Mouse (Mus musculus) lung, adult 2 months (tissue): ENCODE data around the gene Chil3.

Source experiments
- CTCF ChIP-seq: fragments of 200-500 bp; IDR thresholded peaks from 2 replicates; pipeline ENCODE4 v1.5.1; 2011; ENCODE audit warnings: mild to moderate bottlenecking, low read length, control low read depth; ENCODE audit not compliant: insufficient read depth
- POLR2A ChIP-seq: fragments of 200-500 bp; IDR thresholded peaks from 2 replicates; pipeline ENCODE4 v1.6.1; 2011; ENCODE audit warnings: low read depth, mild to moderate bottlenecking, control low read depth, low read length, borderline replicate concordance; ENCODE audit errors: extremely low read depth

DNA sequence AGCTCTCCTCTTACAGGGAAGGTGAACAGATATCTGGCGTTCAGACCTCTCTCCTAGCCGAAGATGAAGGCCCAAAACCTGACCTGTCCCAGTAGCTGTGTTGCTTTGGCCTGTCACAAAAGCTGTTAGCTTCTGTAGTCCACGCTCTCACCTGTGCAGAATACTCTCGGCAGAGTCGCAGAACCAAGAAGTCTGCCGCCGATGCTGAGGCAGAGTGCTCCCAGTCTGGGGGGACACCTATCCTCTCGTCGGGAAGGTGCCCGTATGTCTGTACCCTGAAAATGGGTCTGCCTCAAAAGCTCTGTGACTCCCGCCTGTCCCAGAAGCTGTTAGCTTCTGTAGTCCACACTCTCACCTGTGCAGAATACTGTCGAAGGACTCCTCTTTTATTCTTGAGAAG, 28.1 kb upstream of the Chil3 start:
- TF ChIP-seq CTCF (no peak), POLR2A (no peak)
